Mouse (Mus musculus): ENCODE data around the gene Efna2.

Gene Efna2

DNA sequence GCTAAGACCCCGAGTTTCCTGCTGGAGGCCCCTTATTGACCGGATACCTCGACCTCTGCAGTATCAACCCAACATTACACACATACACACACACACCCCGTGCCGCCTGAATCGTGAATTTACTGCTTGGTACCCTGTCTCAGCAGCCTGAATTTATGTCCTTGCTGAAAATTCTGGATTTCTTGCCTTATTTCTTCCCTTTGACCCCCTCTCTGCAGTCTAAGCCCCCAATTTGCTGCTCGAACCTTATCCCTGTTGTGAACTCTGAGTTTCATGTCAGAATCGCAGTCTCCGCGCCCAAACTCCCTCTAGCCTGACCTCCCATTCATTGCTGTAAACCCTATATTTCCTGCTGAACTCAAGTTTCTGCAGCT is 47.9 kb downstream of the Efna2 start:
- DNase-seq (ENCODE audit: low read depth, low spot score), result no peak

DNA sequence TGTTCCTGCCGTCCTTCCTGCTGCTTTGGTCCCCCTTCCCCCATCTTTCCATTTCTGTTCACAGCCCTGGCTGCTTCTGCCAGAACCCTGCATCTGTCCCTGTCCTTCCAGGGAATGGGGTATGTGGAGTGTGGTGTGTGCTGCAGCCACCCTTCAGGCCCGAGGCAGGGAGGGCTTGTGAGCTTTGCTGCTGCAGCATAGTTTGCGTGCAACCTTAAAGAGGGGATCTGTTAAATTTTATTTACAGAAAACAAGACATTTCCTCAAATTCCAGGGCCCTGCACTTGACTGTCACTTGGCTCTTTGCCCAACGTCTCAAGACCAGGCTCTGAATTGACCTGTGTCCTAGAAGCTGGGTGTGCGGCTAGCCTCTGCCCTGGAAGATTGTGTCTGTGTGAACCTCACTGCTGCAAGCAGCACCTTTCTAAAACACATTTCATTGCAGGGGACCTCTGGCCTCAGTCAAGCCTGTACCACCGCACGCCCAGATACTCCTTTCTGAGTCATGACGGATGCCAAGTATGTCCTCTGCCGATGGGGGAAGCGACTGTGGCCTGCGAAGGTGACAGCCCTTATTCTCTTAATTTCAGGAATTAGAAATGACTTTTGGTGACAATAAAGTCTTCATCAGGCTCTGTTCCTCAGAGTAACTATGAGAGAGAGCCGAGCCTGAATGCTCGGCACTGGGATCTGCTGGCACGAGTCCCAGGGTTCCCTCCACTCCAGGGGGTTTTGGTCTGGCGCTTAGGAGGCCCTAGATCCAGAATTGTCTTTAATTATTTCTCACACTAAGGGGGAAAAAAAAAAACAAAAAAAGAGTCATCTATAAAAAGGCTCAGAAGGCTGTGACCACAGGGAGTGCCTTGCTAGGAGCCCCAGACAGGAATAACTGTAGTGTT is 48.8 kb downstream of the Efna2 start:
- no peak for DNase-seq (ENCODE audit: low read depth, low spot score)

DNA sequence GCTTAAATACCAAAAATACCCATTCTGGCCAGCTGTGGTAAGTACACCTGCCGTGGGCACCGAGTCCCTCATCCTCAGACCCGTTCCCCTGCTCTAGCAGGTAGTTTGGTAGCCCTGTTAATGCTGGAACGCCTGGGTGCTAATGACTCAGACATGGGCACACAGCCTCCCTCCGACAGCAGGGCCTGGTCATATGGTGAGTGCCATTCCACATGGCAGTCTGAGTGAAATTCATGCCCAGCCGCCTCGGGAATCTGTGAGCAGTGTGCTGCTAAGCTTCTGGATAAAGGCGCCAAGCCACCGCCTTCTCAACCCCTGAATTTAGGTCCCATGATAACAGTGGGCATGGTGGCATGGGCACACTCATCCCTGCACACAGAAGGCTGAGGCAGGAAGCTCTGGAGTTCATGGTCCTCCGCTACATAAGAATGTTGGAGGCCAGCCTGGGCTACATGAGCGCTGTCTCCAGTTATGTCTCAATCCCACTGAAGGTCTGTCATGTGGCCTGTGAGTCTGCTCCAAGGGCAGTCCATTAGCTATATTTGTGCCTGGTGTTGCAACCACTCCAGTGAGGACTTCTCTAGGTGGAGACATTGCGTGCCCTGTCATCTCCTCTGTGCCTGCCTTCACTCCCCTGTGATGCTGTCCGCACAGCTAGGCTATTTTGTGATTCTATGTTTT is 57.0 kb downstream of the Efna2 start:
- no peak for DNase-seq (ENCODE audit: low read depth, low spot score)

DNA sequence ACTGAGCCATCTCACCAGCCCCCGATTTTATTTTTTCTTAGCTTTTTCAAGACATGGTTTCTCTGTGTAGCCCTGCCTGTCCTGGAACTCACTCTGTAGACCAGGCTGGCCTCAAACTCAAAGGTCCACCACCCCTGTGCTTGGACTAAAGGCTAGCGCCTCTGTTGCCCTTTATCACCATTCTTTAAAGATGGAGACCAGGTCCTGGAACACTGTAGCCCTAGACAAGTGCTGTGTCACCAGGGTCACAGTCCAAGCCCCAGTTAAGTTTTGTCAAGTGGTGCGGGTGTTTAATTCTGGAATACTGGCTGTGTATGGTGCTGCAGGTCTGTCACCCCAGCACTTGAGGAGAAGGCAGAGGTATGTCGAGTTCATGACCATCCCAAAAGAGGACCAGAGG is 57.7 kb downstream of the Efna2 start:
- no peak for DNase-seq (ENCODE audit: low read depth, low spot score)

DNA sequence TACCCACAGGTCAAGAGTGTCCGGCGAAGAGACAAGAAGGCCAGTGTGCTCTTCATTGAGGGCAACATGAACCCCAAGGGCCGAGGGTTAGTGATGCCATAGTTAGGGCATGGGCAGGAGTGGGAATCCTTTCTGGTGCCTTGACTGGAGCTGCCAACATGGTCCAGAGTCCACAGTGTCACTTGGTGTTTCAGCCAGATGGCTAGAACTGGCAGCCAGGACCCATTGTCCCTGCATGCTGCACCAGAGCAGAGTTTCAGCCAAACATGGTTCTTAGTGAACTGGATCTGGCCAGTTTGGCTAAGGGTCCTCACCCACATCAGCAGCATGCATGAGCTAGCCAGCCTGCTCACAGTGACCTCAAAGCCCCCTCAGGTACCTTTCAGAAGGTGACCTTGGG is 59.0 kb downstream of the Efna2 start:
- no peak for DNase-seq (ENCODE audit: low read depth, low spot score)
